Mouse (Mus musculus) frontal cortex, adult (tissue): Measurements from ENCODE around the gene Pde6g.
"Not testable (repeated sequence)": the region's sequence is repeated elsewhere in the genome, so short reads cannot be mapped to it uniquely, and the experiment has no call there.

Experiments used
- ATAC-seq: cut with Nextera tagmentation; 2 replicates; pipeline ENCODE4 v1.9.2; 2017; ENCODE audit warnings: mild to moderate bottlenecking, moderate library complexity, mixed read lengths; ENCODE audit not compliant: low TSS enrichment

The Pde6g gene

DNA sequence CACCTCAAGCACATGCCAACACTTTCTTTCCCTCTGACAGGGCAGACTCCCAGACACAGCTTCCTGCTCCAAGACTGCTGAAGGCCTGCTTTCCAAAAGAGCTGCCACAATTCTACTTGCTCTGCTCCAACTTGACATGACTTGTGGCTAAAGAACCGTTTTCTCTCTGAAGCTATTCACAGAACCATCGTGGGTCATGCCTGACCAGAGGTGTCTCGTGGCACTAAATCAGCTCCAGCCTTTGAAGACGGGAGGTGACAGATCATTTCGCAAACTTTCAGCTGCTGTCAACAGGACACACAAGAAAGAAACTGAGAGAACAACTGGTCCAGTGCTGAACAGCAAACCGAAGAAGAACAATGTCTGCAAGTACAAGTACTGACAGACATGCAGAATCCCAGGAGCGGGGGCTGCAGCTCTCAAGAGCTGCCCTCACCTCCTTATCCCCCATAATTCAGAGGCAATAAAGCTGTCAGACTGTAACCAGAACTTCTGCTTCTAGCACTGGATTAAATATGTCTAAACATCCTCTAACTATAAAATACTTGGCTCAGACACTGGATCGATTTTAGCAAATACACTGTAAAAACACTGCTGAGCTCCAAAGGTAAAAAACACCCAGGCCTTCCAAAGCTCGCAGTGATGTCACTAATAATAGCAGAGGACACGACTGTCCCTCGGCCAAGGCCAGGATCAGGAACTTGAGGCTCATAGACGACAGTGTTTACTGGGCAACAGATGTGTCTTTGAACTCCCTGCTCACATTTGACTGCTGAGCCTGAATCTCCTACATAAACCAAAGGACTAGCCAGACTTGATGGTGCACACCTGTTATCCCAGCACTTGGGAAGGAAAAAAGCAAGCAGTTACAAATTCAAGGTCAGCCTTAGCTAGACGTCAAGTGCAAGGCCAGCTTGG is 30.4 kb downstream of the Pde6g start:
- ATAC-seq, result no peak

DNA sequence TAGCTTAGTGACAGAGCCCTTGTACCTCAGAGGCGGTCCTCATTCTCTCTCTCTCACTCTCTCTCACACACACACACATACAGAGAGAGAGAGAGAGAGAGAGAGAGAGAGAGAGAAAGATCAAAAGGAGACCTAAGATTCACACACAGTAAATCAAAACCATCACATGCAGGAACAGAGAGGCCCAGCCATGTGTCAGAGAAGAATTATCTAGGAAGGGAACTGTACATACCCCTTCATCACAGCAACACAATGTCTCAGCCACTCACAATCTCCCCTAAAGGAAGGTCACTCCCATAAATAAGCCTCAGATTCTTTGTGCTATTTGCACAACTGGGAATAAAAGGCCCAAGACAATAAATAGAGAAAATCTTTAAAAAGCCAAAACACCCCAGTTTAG is 34.7 kb downstream of the Pde6g start:
- ATAC-seq, result no peak

DNA sequence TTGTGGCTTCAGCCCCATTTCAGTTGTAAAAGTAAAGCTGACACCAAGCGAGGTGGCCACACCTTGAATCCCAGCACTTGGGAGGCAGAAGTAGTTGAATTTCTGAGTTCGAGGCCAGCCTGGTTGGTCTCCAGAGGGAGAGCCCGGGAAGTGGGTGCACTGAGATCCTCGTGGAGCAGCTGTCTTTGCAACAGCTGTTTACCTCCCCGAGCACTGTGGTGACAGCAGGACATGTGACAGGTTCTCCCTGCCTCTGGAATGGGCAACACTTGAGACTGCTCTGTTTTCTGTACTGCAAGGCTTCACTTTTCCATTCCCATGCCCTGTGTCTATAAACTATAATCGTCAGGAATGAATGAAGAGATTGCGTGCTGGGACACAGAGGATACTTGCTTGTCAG is 35.4 kb downstream of the Pde6g start:
- ATAC-seq, result no peak

DNA sequence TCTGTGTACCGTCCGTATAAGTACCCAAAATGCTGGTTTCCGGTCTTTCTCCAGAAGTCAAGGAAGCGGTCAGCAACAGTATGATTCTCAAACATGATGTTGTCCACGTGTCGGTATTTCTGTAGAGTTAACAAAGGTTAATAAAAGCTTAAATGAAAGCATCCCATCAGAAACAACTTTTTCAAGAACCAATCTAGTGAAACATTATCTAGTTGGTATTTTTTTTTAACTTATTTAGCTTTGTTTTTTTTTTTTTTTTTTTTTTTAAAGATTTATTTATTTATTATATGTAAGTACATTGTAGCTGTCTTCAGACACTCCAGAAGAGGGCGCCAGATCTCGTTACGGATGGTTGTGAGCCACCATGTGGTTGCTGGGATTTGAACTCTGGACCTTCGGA is 39.7 kb downstream of the Pde6g start:
- not testable (repeated sequence) for ATAC-seq

DNA sequence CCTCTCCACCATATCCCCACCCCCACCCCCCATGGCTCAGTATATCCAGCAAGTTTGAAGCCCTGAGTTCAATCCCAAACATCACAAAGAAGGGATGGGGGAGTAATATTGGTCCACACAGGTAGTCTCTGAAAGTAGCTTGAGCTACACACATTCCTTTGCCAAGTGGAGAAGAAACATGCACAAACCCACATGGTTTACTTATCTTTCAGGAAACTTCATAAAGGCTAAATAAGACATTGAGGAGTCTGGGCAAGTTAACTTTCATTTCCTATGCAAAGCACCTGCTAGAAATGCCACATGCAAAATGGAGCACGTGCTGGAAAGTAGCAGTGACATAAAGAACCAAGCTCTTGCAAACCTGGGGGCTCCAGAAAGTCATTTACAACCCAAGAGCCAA is 46.9 kb downstream of the Pde6g start:
- no peak for ATAC-seq

DNA sequence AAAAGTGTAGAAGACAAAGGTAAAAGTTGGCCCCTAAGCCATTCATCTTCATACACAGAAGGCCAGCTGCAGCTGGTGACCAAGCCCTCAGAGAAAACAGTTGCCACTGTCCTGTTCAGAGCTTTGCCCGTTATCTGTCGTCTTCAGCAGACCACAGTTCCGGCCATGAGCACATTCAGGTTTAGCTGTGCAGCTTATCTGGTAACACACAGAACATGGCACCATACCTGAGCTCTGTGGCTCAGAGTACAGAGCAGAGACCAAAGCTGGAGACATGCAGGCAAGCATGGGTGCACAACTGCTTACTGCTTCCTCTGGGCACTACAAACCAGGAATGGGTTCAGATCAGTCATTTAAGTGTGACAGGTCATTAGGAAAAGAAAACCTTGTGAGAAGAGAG is 47.4 kb downstream of the Pde6g start:
- no peak for ATAC-seq

DNA sequence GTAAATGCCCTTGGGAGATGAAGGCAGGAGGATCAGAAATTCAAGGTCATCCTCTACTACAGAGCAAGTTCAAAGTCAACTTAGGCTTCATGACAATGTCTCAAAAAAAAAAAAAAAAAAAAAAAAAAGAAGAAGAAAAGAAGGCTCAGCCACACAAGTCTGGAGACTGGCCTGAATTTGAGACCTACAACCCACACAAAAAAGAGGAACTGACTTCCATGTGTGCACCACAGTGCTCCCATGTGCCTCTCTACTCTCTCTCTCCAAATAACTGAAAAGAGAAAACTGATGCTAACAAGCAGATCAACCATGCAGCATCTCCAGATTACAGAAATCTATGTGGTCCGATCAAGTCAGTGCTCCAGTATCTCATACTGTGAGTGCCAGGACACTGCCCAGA is 48.5 kb downstream of the Pde6g start:
- no peak for ATAC-seq

DNA sequence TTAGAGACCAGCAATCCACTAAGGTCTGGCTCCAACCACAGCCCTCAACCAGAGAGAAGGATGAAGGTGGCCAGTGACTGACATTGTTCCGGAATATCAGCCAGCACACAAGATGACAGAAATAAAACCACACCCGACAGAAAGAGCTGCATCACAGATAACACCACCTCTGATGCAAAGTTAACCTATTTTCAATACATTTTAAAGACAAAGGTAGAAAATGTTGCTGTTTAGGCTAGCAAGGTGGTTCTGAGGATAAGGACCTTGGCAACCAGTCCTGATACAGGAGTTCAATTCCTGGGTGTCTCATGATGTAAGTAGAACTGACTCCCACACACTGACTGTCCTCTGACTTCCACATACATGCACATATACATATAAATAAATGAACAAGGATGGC is 54.0 kb downstream of the Pde6g start:
- ATAC-seq, result no peak
